Mouse (Mus musculus) effector memory CD4-positive, alpha-beta T cell, adult 5 months (primary cell): ENCODE measurements around the gene Hsf4. TPM values are rescaled to one million over a fixed set of nuclear protein-coding genes. Genes with fewer than 3 reads are reported as not detected.

Source experiments
- polyA plus RNA-seq: library from polyadenylated mRNA; unstranded; fragments of 100-300 nt; shearing (Covaris generic); gene quantifications from one replicate; pipeline ENCODE4 v1.2.1, GENCODE M21; 2017

Hsf4 gene
- 2.4 TPM for polyA plus RNA-seq

DNA sequence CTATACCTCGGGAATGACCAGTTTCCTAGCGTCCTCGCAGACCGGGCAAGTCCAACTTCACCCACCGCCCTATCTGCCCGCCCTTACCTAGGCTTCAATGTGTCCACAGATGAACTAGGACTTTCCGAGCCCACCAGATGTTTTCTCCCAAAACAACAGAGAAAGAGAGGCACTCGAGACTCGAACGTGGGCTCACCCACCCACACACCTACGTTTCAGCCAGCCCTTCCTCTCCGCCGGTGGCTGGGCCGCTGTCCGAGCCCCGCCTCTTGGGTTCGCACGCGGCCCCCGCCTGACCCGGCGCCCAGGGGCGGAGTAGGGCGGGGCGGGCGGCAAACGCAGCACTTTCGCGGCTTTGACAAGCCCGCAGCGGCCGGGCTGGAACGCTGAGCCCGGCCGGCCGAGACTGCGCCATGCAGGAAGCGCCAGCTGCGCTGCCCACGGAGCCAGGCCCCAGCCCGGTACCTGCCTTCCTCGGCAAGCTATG, at the start of gene Hsf4:
Hsf4 (plus strand) TSS at position 341 of the 487 bp plus-strand sequence.

DNA sequence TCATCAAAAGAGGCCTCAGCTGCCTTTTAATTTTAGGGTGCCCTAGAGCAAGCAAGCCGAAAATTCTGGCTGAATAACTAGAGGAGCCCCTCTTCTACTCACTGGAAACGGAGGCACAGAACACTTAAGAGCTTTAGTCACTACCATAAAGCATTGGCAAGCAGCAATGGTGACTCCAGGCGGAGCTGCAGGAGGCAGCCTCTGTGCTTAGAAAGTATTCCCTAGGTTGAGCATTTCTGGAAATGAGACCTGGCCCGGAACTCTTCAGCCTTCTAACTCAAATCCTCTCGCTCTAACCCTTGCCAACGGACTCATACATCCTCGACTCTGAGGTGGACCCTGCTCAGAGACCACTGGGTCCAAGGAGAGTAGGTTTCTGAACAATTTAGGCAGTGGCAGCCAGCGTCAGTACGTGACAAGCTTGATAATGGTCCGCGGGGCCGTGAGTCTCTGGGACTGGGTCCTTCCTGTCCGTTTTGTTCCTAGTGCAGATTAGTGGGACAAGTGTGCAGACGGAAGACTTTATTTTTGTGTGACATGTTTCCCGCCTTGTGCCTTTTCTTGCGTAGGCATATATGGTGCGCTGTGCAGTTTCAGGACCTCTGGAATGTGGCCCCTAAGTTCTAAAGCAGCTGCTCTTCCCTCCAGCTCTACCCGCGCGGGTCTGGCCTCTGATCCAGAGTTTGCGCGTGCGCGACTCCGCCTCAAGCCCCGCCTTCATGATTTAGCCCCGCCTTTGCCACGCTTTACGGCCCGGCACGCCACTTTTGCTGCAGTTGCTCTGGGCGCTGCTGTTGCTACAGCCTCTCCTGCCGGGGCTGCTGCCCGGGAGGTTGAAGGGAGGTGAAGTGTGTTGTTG, 45.0 kb upstream of the Hsf4 start, which contains the start of gene D230025D16Rik:
D230025D16Rik (plus strand) TSS at position 733 of the 859 bp plus-strand sequence.

DNA sequence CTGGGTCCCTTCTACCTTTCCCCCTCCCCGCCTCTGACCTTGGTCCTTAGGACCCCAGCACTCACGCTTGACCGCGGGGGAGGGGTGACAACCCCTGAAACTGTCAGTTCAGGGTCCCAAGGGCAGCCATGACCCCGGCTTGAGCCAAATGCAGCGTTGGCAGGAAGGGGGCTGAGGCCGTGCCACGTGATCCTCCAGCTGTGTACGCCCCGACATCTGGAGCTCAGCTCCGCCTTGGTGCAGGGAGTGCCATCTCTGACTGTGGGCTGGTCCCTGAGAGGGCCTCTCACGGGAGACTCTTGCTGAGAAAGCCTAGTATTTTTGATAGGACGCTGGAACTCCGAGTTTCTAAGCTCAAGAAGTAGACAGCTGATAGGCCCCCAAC, 14.6 kb upstream of the Hsf4 start, which contains the start of gene B3gnt9:
B3gnt9 (minus strand) TSS at position 188 of the 385 bp plus-strand sequence.

DNA sequence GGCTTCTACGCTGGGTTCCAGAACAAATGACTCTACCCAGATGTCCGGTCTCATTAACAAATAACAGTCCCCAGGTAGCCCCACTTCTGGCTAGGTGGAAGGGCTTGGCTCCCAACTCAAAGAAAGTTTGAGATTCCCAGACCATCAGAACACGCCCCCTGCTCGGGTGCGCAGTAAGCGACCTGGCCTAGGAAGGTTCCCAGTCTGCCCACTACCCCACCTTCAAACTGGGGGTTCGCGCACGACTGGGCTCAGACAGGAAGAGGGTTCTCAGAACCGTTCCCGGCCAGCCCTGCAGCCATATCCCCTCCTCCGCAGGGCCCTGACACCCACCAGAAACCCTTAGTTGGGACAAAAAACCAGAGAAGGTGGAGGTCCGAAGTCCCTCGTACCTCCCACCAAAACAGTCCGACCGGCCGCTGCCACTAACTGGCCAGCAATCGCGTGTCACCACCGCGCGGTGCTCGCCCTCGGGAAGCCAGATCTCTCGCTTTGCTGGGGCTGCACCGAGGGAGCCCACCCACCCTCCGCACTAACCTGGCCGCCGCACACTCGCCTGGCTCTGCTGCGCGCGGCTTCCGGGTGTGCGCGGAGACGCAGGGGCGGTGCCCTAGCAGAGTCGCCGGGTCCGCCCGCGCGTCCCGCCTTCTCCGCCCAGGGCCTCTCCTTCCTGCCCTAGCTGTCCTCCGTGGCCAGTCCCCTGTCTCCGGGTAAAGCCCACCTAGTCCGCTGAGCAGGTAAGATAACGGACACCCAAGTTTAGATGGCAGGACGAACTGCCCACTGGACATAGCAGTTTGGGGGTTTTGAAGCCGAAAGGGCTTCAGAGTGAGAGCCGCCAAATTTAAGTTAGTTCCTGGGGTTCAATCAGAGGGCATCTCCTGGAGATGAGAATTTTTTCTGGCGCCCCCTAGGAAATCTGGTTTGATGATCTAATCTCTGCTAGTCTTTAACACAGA, 5.3 kb upstream of the Hsf4 start, which contains the start of the genes Tradd and Fbxl8:
Tradd (minus strand) TSS at position 586 of the 959 bp plus-strand sequence.
Fbxl8 (plus strand) TSS at position 625 of the 959 bp plus-strand sequence.

DNA sequence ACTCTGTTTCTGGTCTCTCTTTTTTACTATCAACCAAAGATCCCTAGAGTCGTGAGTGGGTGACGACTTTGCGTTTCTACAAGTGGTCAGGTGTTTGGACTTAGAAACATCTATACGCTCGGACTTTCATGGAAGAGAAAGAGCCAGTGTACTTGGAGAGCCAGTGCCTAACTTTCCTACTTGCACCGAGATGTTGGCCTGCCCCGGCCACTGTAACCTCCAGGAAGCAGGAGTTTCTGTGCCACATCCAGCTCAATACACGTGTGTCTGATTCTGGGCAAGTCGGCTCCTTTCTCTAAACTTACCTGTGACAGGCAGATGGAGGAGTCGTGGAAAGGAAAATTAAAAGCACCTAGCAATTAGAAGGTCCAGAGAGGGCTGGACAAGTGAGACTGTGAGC, 6.2 kb downstream of the Hsf4 start, which contains the start of gene Nol3:
Nol3 (plus strand) TSS at position 301 of the 400 bp plus-strand sequence.

DNA sequence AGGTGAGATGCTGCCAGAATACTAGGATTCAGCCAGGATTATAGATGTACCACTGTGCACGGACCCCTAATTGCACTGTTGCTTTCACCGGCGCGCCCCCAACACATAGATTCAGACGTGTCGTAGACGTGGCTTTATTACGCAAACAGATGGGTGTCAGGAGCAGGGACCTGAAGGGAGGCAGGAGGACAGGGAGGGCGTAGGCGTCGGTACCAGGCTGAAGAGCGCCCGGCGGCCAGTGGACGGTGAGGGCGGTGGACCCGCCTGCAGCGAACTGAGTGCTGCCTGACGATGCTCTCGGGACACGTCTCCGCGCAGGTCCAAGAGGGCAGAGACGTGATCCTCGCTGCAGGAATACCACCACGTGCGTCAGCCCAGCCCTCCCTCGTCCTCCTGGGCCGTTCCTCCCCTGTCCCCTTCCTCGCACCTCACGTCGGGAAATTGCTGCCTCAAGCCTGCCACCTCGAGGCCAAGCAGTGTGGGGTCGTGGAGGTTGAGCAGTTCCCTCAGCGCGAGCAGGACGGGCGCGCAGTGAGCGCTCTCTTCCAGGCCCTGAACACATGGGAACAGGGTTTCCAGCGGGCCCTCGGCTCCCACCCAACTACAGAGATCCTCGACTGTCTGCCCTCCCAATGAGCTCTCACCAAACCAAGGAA, 20.3 kb downstream of the Hsf4 start, which contains the start of gene 4931428F04Rik:
4931428F04Rik (minus strand) TSS at position 60 of the 656 bp plus-strand sequence.

DNA sequence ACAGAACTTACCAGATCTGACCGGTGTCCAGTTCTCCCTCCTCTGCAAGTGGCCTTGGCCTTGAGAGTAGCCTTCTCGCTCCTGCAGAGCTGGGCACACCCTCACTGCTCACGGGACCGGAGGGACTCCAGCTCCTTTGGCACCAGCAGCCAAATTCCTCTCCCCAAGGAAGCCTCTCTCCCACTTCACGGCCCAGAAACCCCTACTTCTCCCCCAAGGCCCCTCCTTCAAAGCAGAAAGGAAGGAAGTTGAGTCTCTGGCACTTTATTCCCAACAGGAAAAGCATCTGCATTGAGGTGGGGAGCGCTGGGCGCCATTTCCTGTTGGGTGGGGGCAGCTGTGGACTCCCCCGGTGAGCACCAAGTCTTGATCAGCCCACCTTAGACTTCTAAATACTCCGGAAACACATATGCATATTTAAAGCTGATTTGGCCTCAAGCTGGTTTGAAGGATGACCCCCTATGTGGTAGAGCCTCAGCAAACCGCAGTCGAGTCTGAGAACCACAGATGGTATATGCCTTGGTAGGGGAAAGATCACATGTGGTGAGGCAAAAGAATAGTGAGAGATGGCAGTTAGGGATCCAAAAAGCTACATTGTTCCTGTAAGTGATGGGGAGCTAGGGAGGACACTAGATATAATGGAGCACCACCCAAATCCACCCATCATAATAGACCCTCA, 26.4 kb downstream of the Hsf4 start, which contains the start of gene Exoc3l:
Exoc3l (minus strand) TSS at position 207 of the 679 bp plus-strand sequence.

DNA sequence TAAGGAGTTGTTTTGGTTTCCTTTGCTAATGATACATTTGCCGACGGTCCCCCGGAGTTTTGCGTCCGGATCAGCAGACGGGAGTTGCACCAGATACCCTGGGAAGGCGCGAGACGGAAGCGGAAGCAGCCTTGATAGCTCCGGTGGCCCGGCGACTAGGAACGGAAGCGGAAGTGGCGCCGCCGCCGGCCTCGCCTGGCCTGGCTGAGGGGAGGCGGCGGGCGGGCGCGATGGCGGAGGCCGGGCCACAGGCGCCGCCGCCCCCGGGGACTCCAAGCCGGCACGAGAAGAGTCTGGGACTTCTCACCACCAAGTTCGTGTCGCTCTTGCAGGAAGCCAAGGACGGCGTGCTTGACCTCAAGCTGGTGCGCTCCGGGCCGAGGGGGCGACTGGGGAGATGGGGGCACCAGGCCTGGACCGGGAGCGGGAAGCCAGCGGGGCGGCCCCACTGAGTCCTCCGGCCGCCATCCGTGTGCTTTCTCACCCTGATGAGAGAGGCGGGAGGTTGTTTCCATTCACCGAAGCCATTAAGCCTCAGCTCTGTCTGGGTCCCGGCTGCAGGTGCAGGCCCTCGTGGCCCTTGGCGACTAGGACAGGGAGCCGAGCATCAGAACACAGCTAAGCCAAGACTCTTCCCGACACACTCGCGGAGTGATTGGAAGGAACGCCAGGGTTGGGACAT, 28.1 kb downstream of the Hsf4 start, which contains the start of gene E2f4:
E2f4 (plus strand) TSS at position 153 of the 682 bp plus-strand sequence.

DNA sequence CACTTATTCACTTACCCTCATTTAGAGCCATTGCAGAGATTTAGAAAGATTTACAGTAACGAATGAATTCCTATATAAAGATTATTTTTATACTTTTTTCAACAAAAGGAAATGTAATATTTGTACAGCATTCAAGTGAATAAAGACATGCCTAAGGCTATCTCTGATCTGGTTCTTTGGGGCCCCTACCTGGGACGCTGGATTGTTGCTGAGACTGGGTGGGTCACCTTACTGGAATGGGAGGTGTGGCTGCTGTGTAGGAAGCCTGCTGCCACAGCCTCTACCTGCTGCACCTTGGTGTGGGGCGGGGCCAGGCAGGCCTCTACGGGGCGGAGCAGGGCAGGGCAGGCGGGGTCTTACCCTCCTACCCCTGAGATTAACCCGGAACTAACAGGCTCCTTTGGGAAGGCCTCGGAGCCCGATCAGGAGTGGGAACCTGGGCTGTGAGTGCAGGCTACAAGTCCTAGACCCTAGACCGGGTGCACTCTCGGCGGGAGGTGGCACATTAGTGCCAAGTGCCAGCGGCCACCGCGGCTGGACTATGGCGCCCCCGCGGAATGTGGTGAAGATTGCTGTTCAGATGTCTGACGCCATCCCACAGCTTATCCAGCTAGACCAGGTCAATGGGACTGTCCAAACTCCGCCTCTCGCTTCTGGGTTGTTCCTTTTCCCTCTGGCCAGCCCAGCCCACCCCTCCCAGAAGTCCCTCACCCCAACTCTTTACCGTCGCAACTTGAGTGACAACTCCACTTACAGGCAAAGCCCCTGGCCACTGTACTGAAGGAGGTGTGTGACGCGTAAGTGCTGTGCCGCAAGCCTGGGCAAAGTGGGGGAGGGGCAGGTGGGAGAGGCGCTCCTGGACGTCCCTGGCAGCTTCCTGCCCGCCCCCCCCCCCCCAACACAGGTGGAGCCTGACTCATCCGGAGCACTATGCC, 35.9 kb downstream of the Hsf4 start, which contains the start of gene Elmo3:
Elmo3 (plus strand) TSS at position 391 of the 935 bp plus-strand sequence.

Other genes starting within 250 kb of the Hsf4 start
- not detected for gene Ces3a, start 221.2 kb upstream of the Hsf4 start, polyA plus RNA-seq
- gene Ces3b, start 186.0 kb upstream of the Hsf4 start, polyA plus RNA-seq = not detected
- gene Ces4a, start 138.0 kb upstream of the Hsf4 start, polyA plus RNA-seq = not detected
- gene Cbfb, start 99.1 kb upstream of the Hsf4 start, polyA plus RNA-seq = 91.0 TPM
- 19.4 TPM for gene D230025D16Rik, start 44.7 kb upstream of the Hsf4 start, polyA plus RNA-seq
- gene B3gnt9, start 14.6 kb upstream of the Hsf4 start, polyA plus RNA-seq = 0.67 TPM
- 46.7 TPM for gene Tradd, start 5.2 kb upstream of the Hsf4 start, polyA plus RNA-seq
- gene Fbxl8, start 5.2 kb upstream of the Hsf4 start, polyA plus RNA-seq = 9.4 TPM
- gene Nol3, start 6.3 kb downstream of the Hsf4 start, polyA plus RNA-seq = not detected
- 2.6 TPM for gene 4931428F04Rik, start 20.1 kb downstream of the Hsf4 start, polyA plus RNA-seq
- 1.3 TPM for gene Exoc3l, start 26.3 kb downstream of the Hsf4 start, polyA plus RNA-seq
- 134 TPM for gene E2f4, start 27.9 kb downstream of the Hsf4 start, polyA plus RNA-seq
- gene Elmo3, start 35.8 kb downstream of the Hsf4 start, polyA plus RNA-seq = 5.1 TPM
- 1.1 TPM for gene Lrrc29, start 56.5 kb downstream of the Hsf4 start, polyA plus RNA-seq
- gene Tmem208, start 56.6 kb downstream of the Hsf4 start, polyA plus RNA-seq = 54.6 TPM
- 0.79 TPM for gene Fhod1, start 78.2 kb downstream of the Hsf4 start, polyA plus RNA-seq
- gene Slc9a5, start 79.0 kb downstream of the Hsf4 start, polyA plus RNA-seq = 0.12 TPM
- gene Plekhg4, start 103.5 kb downstream of the Hsf4 start, polyA plus RNA-seq = not detected
- gene Kctd19, start 143.7 kb downstream of the Hsf4 start, polyA plus RNA-seq = not detected
- not detected for gene Lrrc36, start 143.8 kb downstream of the Hsf4 start, polyA plus RNA-seq
- gene Tppp3, start 201.7 kb downstream of the Hsf4 start, polyA plus RNA-seq = 1.8 TPM
- gene Zdhhc1, start 227.1 kb downstream of the Hsf4 start, polyA plus RNA-seq = 9.3 TPM
- gene Hsd11b2, start 249.0 kb downstream of the Hsf4 start, polyA plus RNA-seq = 0.74 TPM